In the genomic region with DNA sequence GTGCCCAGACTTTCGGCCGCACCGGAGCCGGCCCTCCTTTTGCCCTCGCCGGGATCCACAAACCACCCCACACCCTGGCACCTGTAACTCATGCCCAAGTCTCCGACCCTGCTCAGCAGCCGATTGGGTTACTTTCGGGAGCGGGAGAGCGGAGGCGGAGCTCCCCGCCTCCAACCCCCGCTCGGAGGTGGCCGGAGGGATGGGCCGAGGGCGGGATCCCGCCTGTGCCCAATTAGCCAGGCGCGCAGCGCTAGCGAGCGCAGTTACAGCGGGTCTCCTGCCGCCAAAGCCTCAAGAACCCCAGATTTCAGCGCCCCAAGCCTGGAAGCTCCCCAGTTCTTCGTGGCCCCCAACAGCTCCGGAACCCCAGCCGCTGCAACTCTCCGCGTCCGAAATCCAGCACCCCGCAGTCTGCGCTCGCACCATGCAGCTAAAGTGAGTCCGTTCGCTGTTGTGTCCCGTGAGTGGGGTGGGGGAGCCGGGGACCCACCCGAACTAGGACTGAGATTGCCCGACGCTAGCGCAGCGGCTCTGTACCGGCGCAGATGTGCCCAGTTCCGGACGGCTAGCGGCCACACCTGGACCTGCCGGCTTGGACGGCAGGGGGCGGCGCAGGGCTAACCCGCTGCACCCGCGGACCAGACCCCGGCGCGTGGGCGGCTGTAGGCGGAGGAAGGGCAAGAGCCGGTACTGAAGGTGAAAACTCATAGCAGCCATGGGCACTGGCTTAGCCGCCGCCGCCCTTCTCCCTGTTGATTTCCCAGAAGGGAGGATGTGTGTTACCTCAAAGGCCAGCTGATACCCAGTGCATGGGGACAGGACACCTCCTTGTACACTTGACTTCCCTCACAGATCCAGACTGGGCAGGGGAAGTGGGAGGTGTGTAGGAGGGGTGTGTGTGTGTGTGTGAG, we compare ENCODE assay signal across 8 mouse cellular contexts. TPM values are rescaled to one million over a fixed set of nuclear protein-coding genes. Genes with fewer than 3 reads are reported as not detected.
DNase-seq lines count a peak whose midpoint lies in the region; ATAC-seq and TF ChIP-seq lines count a peak whose summit lies in the region.

Gene Icosl, plus strand, starts transcription at position 202 of the 911 bp plus-strand sequence.

- H3K4me1 ChIP-seq in CH12.LX (ENCODE audit: control insufficient read depth in 1 of 2, insufficient read depth in 2 of 2), result peaks cover 14 to 25% of the 10 kb centered on the region in 2 experiments
- peaks cover 4% of the 10 kb centered on the region; the same call in 1 of the 2 replicates for H3K4me1 ChIP-seq in forebrain, embryonic 14.5 days (ENCODE audit: control insufficient read depth, insufficient read depth, low read length)
- no peaks in the 10 kb centered on the region for H3K4me1 ChIP-seq in lung, adult 2 months (ENCODE audit: control insufficient read depth, insufficient read depth, low read length)
- H3K4me1 ChIP-seq in neural tube, embryonic 13.5 days (replicated peaks), result peaks cover 16% of the 10 kb centered on the region

- H3K9ac ChIP-seq in CH12.LX (ENCODE audit: insufficient read depth, low read depth), result no peak within 1 kb of the TSS
- peak within 1 kb of the TSS; percentile 58 for H3K9ac ChIP-seq in forebrain, embryonic 14.5 days (ENCODE audit: low read length)
- H3K9ac ChIP-seq in neural tube, embryonic 13.5 days, result peak within 1 kb of the TSS; percentile 69

- no peak within 1 kb of the TSS for H3K27ac ChIP-seq in CH12.LX (ENCODE audit: insufficient read depth, low read depth)
- no peak within 1 kb of the TSS for H3K27ac ChIP-seq in forebrain, embryonic 14.5 days (ENCODE audit: low read depth, low read length)
- no peak within 1 kb of the TSS for H3K27ac ChIP-seq in neural tube, embryonic 13.5 days (replicated peaks)

- peaks cover 49% of the 10 kb centered on the region for H3K27me3 ChIP-seq in CH12.LX (replicated peaks)
- peaks cover 8% of the 10 kb centered on the region; the same call in 1 of the 2 replicates for H3K27me3 ChIP-seq in forebrain, embryonic 14.5 days (replicated peaks; ENCODE audit: control insufficient read depth, insufficient read depth, low read length)
- H3K27me3 ChIP-seq in neural tube, embryonic 13.5 days, result peaks cover 38% of the 10 kb centered on the region

- dilution Hi-C loops in CH12.LX (cut with MboI; ENCODE audit: extremely low pct_ligation_motif_present, extremely low pct_unique_long_range_greater_than_20kb, low sequenced_read_pairs), result no loop called here

- WGBS in forebrain, embryonic 14.5 days, result 0% methylated on average over 59 of the region's 66 CpGs
- WGBS in lung, adult 2 months, result under 1% methylated on average over 66 of the region's 66 CpGs
- WGBS in neural tube, embryonic 13.5 days, result under 1% methylated on average over 66 of the region's 66 CpGs

- no peak for DNase-seq in CH12.LX (ENCODE audit: extremely low read depth)
- DNase-seq in c-Kit-positive CD71-negative TER-119-negative erythroid progenitor cells, embryonic 14.5 days (ENCODE audit: low read depth), result peak; percentile 42
- DNase-seq in forebrain, embryonic 14.5 days (ENCODE audit: low spot score), result peak; percentile 67
- DNase-seq in heart, postnatal 25 days (ENCODE audit: low spot score), result peak; percentile 75
- DNase-seq in kidney, postnatal 4 days, result peak; percentile 86 to 92
- peak; percentile 76 for DNase-seq in lung, adult 2 months
- peak; percentile 58 for DNase-seq in testis, postnatal 14 days (ENCODE audit: low spot score)

- TF ChIP-seq EP300 in CH12.LX (IDR thresholded peaks at IDR 0.05; ENCODE audit: low read length), result no peak

- H3K4me3 ChIP-seq in CH12.LX (replicated peaks in 1 of 3; ENCODE audit: low read depth in 2 of 3, low read length in 2 of 3, poor library complexity in 1 of 3), result peak within 1 kb of the TSS; percentile 46 to 71 (median 62)
- H3K4me3 ChIP-seq in forebrain, embryonic 14.5 days (ENCODE audit: low read depth, low read length), result peak within 1 kb of the TSS; percentile 52
- peak within 1 kb of the TSS; percentile 67 for H3K4me3 ChIP-seq in lung, adult 2 months (replicated peaks; ENCODE audit: extremely low read depth, low read depth, low read length)
- H3K4me3 ChIP-seq in neural tube, embryonic 13.5 days, result peak within 1 kb of the TSS; percentile 55

- in situ Hi-C loops in CH12.LX (cut with MboI; ENCODE audit: low pct_ligation_motif_present, low pct_unique_long_range_greater_than_20kb, low sequenced_read_pairs), result no loop called here

- H3K36me3 ChIP-seq in CH12.LX (replicated peaks in 1 of 2; ENCODE audit: control insufficient read depth in 1 of 2, insufficient read depth in 1 of 2, low read length in 1 of 2), result peaks cover 0 to 28% of the 10 kb centered on the region in 2 experiments
- no peaks in the 10 kb centered on the region for H3K36me3 ChIP-seq in forebrain, embryonic 14.5 days (ENCODE audit: control insufficient read depth, insufficient read depth, low read length)
- no peaks in the 10 kb centered on the region for H3K36me3 ChIP-seq in neural tube, embryonic 13.5 days

- peak; percentile 54; the same call in 1 of the 2 replicates for TF ChIP-seq POLR2A in CH12.LX (IDR thresholded peaks at IDR 0.05; ENCODE audit: low read depth, low read length)
- TF ChIP-seq POLR2A in lung, adult 2 months (IDR thresholded peaks at IDR 0.05; ENCODE audit: borderline replicate concordance, extremely low read depth, low read depth, low read length), result peak; percentile 71; the same call in 1 of the 2 replicates

- peak; percentile 90 for ATAC-seq in forebrain, embryonic 14.5 days
- peak; percentile 91 for ATAC-seq in neural tube, embryonic 13.5 days (ENCODE audit: low read depth)

- peak; percentile 73 for TF ChIP-seq RAD21 in CH12.LX (IDR thresholded peaks at IDR 0.05; ENCODE audit: low read depth, low read length)

- H3K4me2 ChIP-seq in CH12.LX (ENCODE audit: insufficient read depth, low read depth, poor library complexity, severe bottlenecking), result peak within 1 kb of the TSS; percentile 91
- H3K4me2 ChIP-seq in forebrain, embryonic 14.5 days (ENCODE audit: low read length), result peak within 1 kb of the TSS; percentile 98
- peak within 1 kb of the TSS; percentile 99 for H3K4me2 ChIP-seq in neural tube, embryonic 13.5 days

- H3K79me2 ChIP-seq in CH12.LX (replicated peaks; ENCODE audit: control insufficient read depth, extremely low read depth, insufficient read depth, poor library complexity, severe bottlenecking), result no peaks in the 10 kb centered on the region

- peak in 1 of 2 experiments; percentile 80; a peak in 2 of 4 replicates for TF ChIP-seq CTCF in CH12.LX (conservative IDR thresholded peaks at IDR 0.05 in 1 of 2, IDR thresholded peaks at IDR 0.05 in 1 of 2; ENCODE audit: low read depth in 2 of 2, low read length in 2 of 2)
- no peak for TF ChIP-seq CTCF in lung, adult 2 months (IDR thresholded peaks at IDR 0.05; ENCODE audit: insufficient read depth, low read length)

- intact Hi-C loops in heart, postnatal 25 days (cut with DNase I), result loop anchor here (2.0 kb wide), 1 partner anchor 91 kb away; no protein-coding TSS in a partner anchor

- H3K9me3 ChIP-seq in CH12.LX (replicated peaks; ENCODE audit: low read length), result no peaks in the 10 kb centered on the region
- no peaks in the 10 kb centered on the region for H3K9me3 ChIP-seq in forebrain, embryonic 14.5 days (replicated peaks; ENCODE audit: control insufficient read depth, low read length)
- no peaks in the 10 kb centered on the region for H3K9me3 ChIP-seq in neural tube, embryonic 13.5 days

TF ChIP-seq in CH12.LX, 34 proteins besides CTCF, POLR2A, EP300 and RAD21 (continues in another document):
- TF ChIP-seq ZKSCAN1 (IDR thresholded peaks at IDR 0.05; ENCODE audit: borderline replicate concordance, low read depth, low read length) (no peak), CHD1 (IDR thresholded peaks at IDR 0.05; ENCODE audit: low read depth, low read length) (0 out of 2 replicates have a peak, but pooled peaks have one; percentile 47), ZMIZ1 (IDR thresholded peaks at IDR 0.05; ENCODE audit: low read depth, low read length) (0 out of 2 replicates have a peak, but pooled peaks have one; percentile 27), IRF4 (IDR thresholded peaks at IDR 0.05; ENCODE audit: low read depth, low read length) (peak; percentile 49; the same call in 1 of the 2 replicates), TBP (conservative IDR thresholded peaks at IDR 0.05; ENCODE audit: low read depth, low read length) (no peak), E2F4 (IDR thresholded peaks at IDR 0.05; ENCODE audit: insufficient replicate concordance, low read depth, low read length) (no peak), SIN3A (IDR thresholded peaks at IDR 0.05; ENCODE audit: low read length) (peak; percentile 53; the same call in 1 of the 2 replicates), ELF1 (IDR thresholded peaks at IDR 0.05; ENCODE audit: low read depth, low read length) (peak; percentile 66), SMC3 (IDR thresholded peaks at IDR 0.05; ENCODE audit: low read depth, low read length) (peak; percentile 93), USF2 (conservative IDR thresholded peaks at IDR 0.05; ENCODE audit: low read depth, low read length) (no peak), MYC (IDR thresholded peaks at IDR 0.05; ENCODE audit: low read depth, low read length) (0 out of 2 replicates have a peak, but pooled peaks have one; percentile 33), MAZ (IDR thresholded peaks at IDR 0.05; ENCODE audit: low read depth, low read length) (no peak), BHLHE40 (IDR thresholded peaks at IDR 0.05; ENCODE audit: low read depth, low read length) (peak; percentile 31; the same call in 1 of the 2 replicates), MXI1 (IDR thresholded peaks at IDR 0.05; ENCODE audit: low read depth, low read length) (peak; percentile 55), MAX (IDR thresholded peaks at IDR 0.05; ENCODE audit: low read length) (peak; percentile 58; the same call in 1 of the 2 replicates), TCF12 (IDR thresholded peaks at IDR 0.05; ENCODE audit: low read depth, low read length) (peak; percentile 77), CHD2 (IDR thresholded peaks at IDR 0.05; ENCODE audit: low read length) (0 out of 2 replicates have a peak, but pooled peaks have one; percentile 42), NRF1 (IDR thresholded peaks at IDR 0.05; ENCODE audit: low read depth, low read length) (peak; percentile 45), UBTF (IDR thresholded peaks at IDR 0.05; ENCODE audit: low read depth, low read length) (0 out of 2 replicates have a peak, but pooled peaks have one; percentile 52), MEF2A (IDR thresholded peaks at IDR 0.05; ENCODE audit: borderline replicate concordance, low read depth, low read length) (0 out of 2 replicates have a peak, but pooled peaks have one; percentile 20), NELFE (IDR thresholded peaks at IDR 0.05; ENCODE audit: low read depth, low read length) (no peak)

RNA-seq across cellular contexts. Expression of gene Icosl, which starts in this region (rescaled TPM):
- total RNA-seq in CH12.LX (2012; rRNA removed) (0.64 and 0.80 TPM in 2 replicates), CH12.LX (2014; rRNA removed) (1.2 and 1.5 TPM in 2 replicates)
- 1.2 and 1.3 TPM in 2 replicates for polyA plus RNA-seq in CH12.LX (2012; ENCODE audit: insufficient read length, low read depth)
- 0.47 and 0.60 TPM in 2 replicates for polyA plus RNA-seq in forebrain, embryonic 14.5 days (2014; fragmentation: Nextera tagmentation; extraction: Ambion mirVana)
- total RNA-seq in heart, postnatal 25 days (2021), result 1 to 10 TPM; 4.2 to 7.2 TPM
- polyA plus RNA-seq in lung, adult 2 months (2012; rRNA removed), result 17.5 and 17.6 TPM in 2 replicates
- 0.75 and 0.77 TPM in 2 replicates for polyA plus RNA-seq in neural tube, embryonic 13.5 days (2015; fragmentation: Nextera tagmentation; extraction: Ambion mirVana)

Comparison
In these comparisons a context has a peak if more than half of its experiments do, and no peak if none do; other contexts are left out.
1. Peak in DNase-seq, ATAC-seq, H3K4me3 ChIP-seq, H3K9ac ChIP-seq and H3K4me2 ChIP-seq in forebrain, embryonic 14.5 days; RNA of the gene not detected or under 1 TPM.
2. Peak in ATAC-seq, H3K4me3 ChIP-seq, H3K9ac ChIP-seq and H3K4me2 ChIP-seq in neural tube, embryonic 13.5 days; RNA of the gene not detected or under 1 TPM.